Mouse (Mus musculus) left cerebral cortex, adult 8-10 months (tissue): ENCODE results near the gene Wrb. TPM values are rescaled to one million over a fixed set of nuclear protein-coding genes. Genes with fewer than 3 reads are reported as not detected.

ENCODE experiments used
- DNase-seq, 2 experiments: peaks; one replicate each; pipeline ENCODE4 v3.0.0; 2022; ENCODE audit warnings: low spot score in 2 of 2
- total RNA-seq, 4 experiments: library from RNA; stranded (reverse); gene quantifications; 2 replicates each; pipeline ENCODE4 v1.2.4; 2022

Gene Wrb
- total RNA-seq, 4 experiments from 2014 or later: 72.4 to 78.7 (median 77.5) TPM

GRCm38 (mm10) chr16:96158511-96159080 lies 13.4 kb downstream of the Wrb start:
- no peak for DNase-seq

GRCm38 (mm10) chr16:96159091-96159731 lies 14.0 kb downstream of the Wrb start:
- peak in 1 of 2 experiments; percentile 48 for DNase-seq

- DNase-seq: no peak
Measured at GRCm38 (mm10) chr16:96159794-96160346, 14.7 kb downstream of the Wrb start.

- DNase-seq: no peak
Measured at GRCm38 (mm10) chr16:96160927-96161326, 15.7 kb downstream of the Wrb start.

GRCm38 (mm10) chr16:96161336-96161735 lies 16.1 kb downstream of the Wrb start:
- no peak for DNase-seq

GRCm38 (mm10) chr16:96165723-96166264 lies 20.6 kb downstream of the Wrb start:
- DNase-seq: no peak

- DNase-seq: no peak
Measured at GRCm38 (mm10) chr16:96168837-96169236, 23.6 kb downstream of the Wrb start.

- no peak for DNase-seq
Measured at GRCm38 (mm10) chr16:96173648-96174047, 28.4 kb downstream of the Wrb start.

GRCm38 (mm10) chr16:96175399-96175798 lies 30.2 kb downstream of the Wrb start:
- DNase-seq: no peak

GRCm38 (mm10) chr16:96179156-96179555 lies 33.9 kb downstream of the Wrb start:
- no peak for DNase-seq

- no peak for DNase-seq
Measured at GRCm38 (mm10) chr16:96187619-96188018, 42.4 kb downstream of the Wrb start.

GRCm38 (mm10) chr16:96191531-96192506 lies 46.6 kb downstream of the Wrb start, which contains the start of gene Lca5l:
Lca5l (minus strand) TSS chr16:96192271.
- DNase-seq: peak; percentile 98

GRCm38 (mm10) chr16:96199913-96200701 lies 54.9 kb downstream of the Wrb start, which contains the start of gene Sh3bgr:
Sh3bgr (plus strand) TSS chr16:96200450.
- no peak for DNase-seq

- no peak for DNase-seq
Measured at GRCm38 (mm10) chr16:96200702-96201028, 55.5 kb downstream of the Wrb start.

- no peak for DNase-seq
Measured at GRCm38 (mm10) chr16:96201485-96202232, 56.5 kb downstream of the Wrb start.

Other genes with a start within 250 kb of the Wrb start
- 10 to 100 TPM; 15.2 to 19.0 (median 17.7) TPM for gene Psmg1, start 154.4 kb upstream of the Wrb start, total RNA-seq
- gene Brwd1, start 62.9 kb upstream of the Wrb start, total RNA-seq: 100 to 1,000 TPM; 140 to 158 (median 147) TPM
- 10 to 100 TPM; 58.6 to 76.0 (median 62.2) TPM for gene Hmgn1, start 17.7 kb upstream of the Wrb start, total RNA-seq
- gene Lca5l, start 46.9 kb downstream of the Wrb start, total RNA-seq: 1 to 10 TPM; 1.5 to 2.0 (median 1.8) TPM
- gene Sh3bgr, start 55.0 kb downstream of the Wrb start, total RNA-seq: 1 to 10 TPM; 2.3 to 4.8 (median 2.6) TPM
- gene B3galt5, start 90.4 kb downstream of the Wrb start, total RNA-seq: 10 to 100 TPM; 40.5 to 45.0 (median 41.1) TPM